Mouse (Mus musculus): ENCODE data around the gene Tmem120a. TPM values are rescaled to one million over a fixed set of nuclear protein-coding genes. Genes with fewer than 3 reads are reported as not detected.

Tmem120a gene
- polyA plus RNA-seq, 1 experiment from 2014 or later, result 76.8 TPM

GRCm38 (mm10) chr5:135736544-135736943 is 7.7 kb downstream of the Tmem120a start:
- 96% methylated on average over 16 of the region's 16 CpGs for WGBS
- no peaks in the 10 kb centered on the region for H3K27me3 ChIP-seq (ENCODE audit: control insufficient read depth, insufficient read depth, low read length)
- no peaks in the 10 kb centered on the region for H3K4me1 ChIP-seq (ENCODE audit: control insufficient read depth, insufficient read depth, low read length)
- no peak for DNase-seq
- H3K9me3 ChIP-seq (ENCODE audit: control insufficient read depth, low read length), result no peaks in the 10 kb centered on the region
- H3K9ac ChIP-seq (replicated peaks; ENCODE audit: low read length), result no peak overlapping the region
- H3K4me3 ChIP-seq (replicated peaks; ENCODE audit: low read depth, low read length), result no peak overlapping the region
- no peak overlapping the region for H3K4me2 ChIP-seq (ENCODE audit: low read length)
- no peak overlapping the region for H3K27ac ChIP-seq (replicated peaks; ENCODE audit: low read depth, low read length)
- peaks cover 85% of the 10 kb centered on the region for H3K36me3 ChIP-seq (ENCODE audit: control insufficient read depth, insufficient read depth, low read length)
- ATAC-seq (ENCODE audit: low FRiP score, low TSS enrichment), result no peak

DNA sequence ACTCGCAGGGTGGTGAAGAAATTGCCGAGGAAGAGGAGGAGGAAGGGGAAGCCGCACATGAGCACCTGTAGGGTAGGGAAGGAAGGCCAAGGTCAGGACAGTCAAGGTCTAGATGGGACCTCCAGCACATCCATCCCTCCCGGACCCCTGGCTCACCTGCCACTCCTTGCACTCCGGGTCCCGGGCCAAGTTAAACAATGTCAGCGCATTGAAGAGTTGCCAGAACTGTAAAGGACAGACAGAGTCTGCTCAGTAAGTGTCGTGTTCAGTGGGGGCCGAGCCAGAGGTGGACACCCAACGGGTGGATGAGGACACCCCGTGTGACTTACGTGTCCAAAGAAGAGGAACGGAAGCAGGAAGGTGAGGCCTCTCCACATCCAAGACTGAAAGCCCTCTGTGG is 8.5 kb downstream of the Tmem120a start:
- WGBS, result 94% methylated on average over 13 of the region's 13 CpGs

GRCm38 (mm10) chr5:135734057-135734680 is 10.1 kb downstream of the Tmem120a start:
- DNase-seq, result no peak
- no peak overlapping the region for H3K4me3 ChIP-seq (replicated peaks; ENCODE audit: low read depth, low read length)
- no peak overlapping the region for H3K4me2 ChIP-seq (ENCODE audit: low read length)
- H3K9me3 ChIP-seq (ENCODE audit: control insufficient read depth, low read length), result no peaks in the 10 kb centered on the region
- H3K36me3 ChIP-seq (ENCODE audit: control insufficient read depth, insufficient read depth, low read length), result peaks cover 93% of the 10 kb centered on the region
- no peak for ATAC-seq (ENCODE audit: low FRiP score, low TSS enrichment)
- no peak overlapping the region for H3K27ac ChIP-seq (replicated peaks; ENCODE audit: low read depth, low read length)
- H3K27me3 ChIP-seq (ENCODE audit: control insufficient read depth, insufficient read depth, low read length), result no peaks in the 10 kb centered on the region
- H3K4me1 ChIP-seq (ENCODE audit: control insufficient read depth, insufficient read depth, low read length), result no peaks in the 10 kb centered on the region
- H3K9ac ChIP-seq (replicated peaks; ENCODE audit: low read length), result no peak overlapping the region
- 94% methylated on average over 42 of the region's 42 CpGs for WGBS

More for the DNA sequence above, 8.5 kb downstream of the Tmem120a start:
- Histone ChIP-seq H3K27ac (replicated peaks; ENCODE audit: low read depth, low read length) (no peak overlapping the region), H3K4me2 (ENCODE audit: low read length) (no peak overlapping the region), H3K36me3 (ENCODE audit: control insufficient read depth, insufficient read depth, low read length) (peaks cover 85% of the 10 kb centered on the region), H3K4me3 (replicated peaks; ENCODE audit: low read depth, low read length) (no peak overlapping the region), H3K27me3 (ENCODE audit: control insufficient read depth, insufficient read depth, low read length) (no peaks in the 10 kb centered on the region), H3K4me1 (ENCODE audit: control insufficient read depth, insufficient read depth, low read length) (no peaks in the 10 kb centered on the region), H3K9ac (replicated peaks; ENCODE audit: low read length) (no peak overlapping the region), H3K9me3 (ENCODE audit: control insufficient read depth, low read length) (no peaks in the 10 kb centered on the region)
- ATAC-seq (ENCODE audit: low FRiP score, low TSS enrichment), result no peak
- no peak for DNase-seq

DNA sequence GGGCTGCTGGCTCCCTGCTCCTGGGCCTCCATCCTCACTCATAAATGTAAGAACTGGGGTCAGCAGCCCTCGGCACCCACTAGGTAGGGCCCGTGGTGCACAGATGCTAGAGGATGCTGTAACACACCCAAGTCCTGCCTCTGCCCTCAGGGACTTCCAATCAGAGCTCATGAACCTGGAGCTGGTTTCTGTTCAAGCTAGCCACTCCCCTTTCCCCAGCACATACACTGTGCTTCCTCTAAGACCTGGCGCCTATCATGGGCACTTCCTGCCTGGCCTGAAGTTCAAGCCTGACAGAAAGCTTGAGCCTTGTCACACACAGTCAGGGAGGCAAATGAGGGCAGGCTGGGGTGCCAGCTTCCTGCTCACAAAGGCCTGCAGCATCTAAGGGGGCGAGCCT is 11.2 kb downstream of the Tmem120a start:
- Histone ChIP-seq H3K27me3 (ENCODE audit: control insufficient read depth, insufficient read depth, low read length) (no peaks in the 10 kb centered on the region), H3K4me3 (replicated peaks; ENCODE audit: low read depth, low read length) (no peak overlapping the region), H3K4me2 (ENCODE audit: low read length) (no peak overlapping the region), H3K4me1 (ENCODE audit: control insufficient read depth, insufficient read depth, low read length) (no peaks in the 10 kb centered on the region), H3K36me3 (ENCODE audit: control insufficient read depth, insufficient read depth, low read length) (peaks cover 98% of the 10 kb centered on the region), H3K9me3 (ENCODE audit: control insufficient read depth, low read length) (no peaks in the 10 kb centered on the region), H3K27ac (replicated peaks; ENCODE audit: low read depth, low read length) (no peak overlapping the region), H3K9ac (replicated peaks; ENCODE audit: low read length) (no peak overlapping the region)
- WGBS, result 91% methylated on average over 4 of the region's 4 CpGs
- DNase-seq, result no peak
- no peak for ATAC-seq (ENCODE audit: low FRiP score, low TSS enrichment)

- Histone ChIP-seq H3K9me3 (ENCODE audit: control insufficient read depth, low read length) (no peaks in the 10 kb centered on the region), H3K27ac (replicated peaks; ENCODE audit: low read depth, low read length) (no peak overlapping the region), H3K4me3 (replicated peaks; ENCODE audit: low read depth, low read length) (no peak overlapping the region), H3K27me3 (ENCODE audit: control insufficient read depth, insufficient read depth, low read length) (no peaks in the 10 kb centered on the region), H3K4me2 (ENCODE audit: low read length) (no peak overlapping the region), H3K4me1 (ENCODE audit: control insufficient read depth, insufficient read depth, low read length) (peaks cover 8% of the 10 kb centered on the region), H3K9ac (replicated peaks; ENCODE audit: low read length) (no peak overlapping the region), H3K36me3 (ENCODE audit: control insufficient read depth, insufficient read depth, low read length) (peaks cover 81% of the 10 kb centered on the region)
- DNase-seq, result no peak
- ATAC-seq (ENCODE audit: low FRiP score, low TSS enrichment), result no peak
- WGBS, result 93% methylated on average over 16 of the region's 16 CpGs
Observed at GRCm38 (mm10) chr5:135731322-135731721, 12.9 kb downstream of the Tmem120a start.

DNA sequence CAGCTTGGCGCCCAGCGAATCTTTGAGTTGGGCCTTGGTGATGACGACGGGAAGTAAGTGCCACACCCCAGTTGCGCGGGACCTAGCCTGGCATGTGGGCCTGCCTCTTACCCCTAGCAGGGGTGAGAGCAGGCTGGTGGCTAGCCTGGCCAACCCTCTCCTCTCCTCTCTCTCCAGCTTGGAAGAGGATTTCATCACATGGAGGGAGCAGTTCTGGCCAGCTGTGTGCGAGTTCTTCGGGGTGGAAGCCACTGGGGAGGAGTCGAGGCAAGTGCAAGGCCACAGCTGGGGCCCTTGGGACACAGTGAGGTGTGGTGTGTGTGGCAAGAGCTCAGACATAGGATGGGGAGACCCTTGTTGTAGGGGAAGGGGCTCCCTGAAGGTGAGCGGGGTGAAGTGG is 13.3 kb downstream of the Tmem120a start:
- 98% methylated on average over 10 of the region's 10 CpGs for WGBS
- Histone ChIP-seq H3K4me1 (ENCODE audit: control insufficient read depth, insufficient read depth, low read length) (peaks cover 13% of the 10 kb centered on the region), H3K27ac (replicated peaks; ENCODE audit: low read depth, low read length) (no peak overlapping the region), H3K4me3 (replicated peaks; ENCODE audit: low read depth, low read length) (no peak overlapping the region), H3K9me3 (ENCODE audit: control insufficient read depth, low read length) (no peaks in the 10 kb centered on the region), H3K36me3 (ENCODE audit: control insufficient read depth, insufficient read depth, low read length) (peaks cover 77% of the 10 kb centered on the region), H3K27me3 (ENCODE audit: control insufficient read depth, insufficient read depth, low read length) (no peaks in the 10 kb centered on the region), H3K9ac (replicated peaks; ENCODE audit: low read length) (no peak overlapping the region), H3K4me2 (ENCODE audit: low read length) (no peak overlapping the region)
- ATAC-seq (ENCODE audit: low FRiP score, low TSS enrichment), result no peak
- no peak for DNase-seq

GRCm38 (mm10) chr5:135730278-135730677 is 14.0 kb downstream of the Tmem120a start:
- DNase-seq, result no peak
- Histone ChIP-seq H3K9me3 (ENCODE audit: control insufficient read depth, low read length) (no peaks in the 10 kb centered on the region), H3K4me3 (replicated peaks; ENCODE audit: low read depth, low read length) (no peak overlapping the region), H3K4me1 (ENCODE audit: control insufficient read depth, insufficient read depth, low read length) (peaks cover 19% of the 10 kb centered on the region), H3K9ac (replicated peaks; ENCODE audit: low read length) (no peak overlapping the region), H3K27me3 (ENCODE audit: control insufficient read depth, insufficient read depth, low read length) (no peaks in the 10 kb centered on the region), H3K27ac (replicated peaks; ENCODE audit: low read depth, low read length) (no peak overlapping the region), H3K36me3 (ENCODE audit: control insufficient read depth, insufficient read depth, low read length) (peaks cover 70% of the 10 kb centered on the region), H3K4me2 (ENCODE audit: low read length) (no peak overlapping the region)
- no peak for ATAC-seq (ENCODE audit: low FRiP score, low TSS enrichment)
- 96% methylated on average over 10 of the region's 10 CpGs for WGBS

DNA sequence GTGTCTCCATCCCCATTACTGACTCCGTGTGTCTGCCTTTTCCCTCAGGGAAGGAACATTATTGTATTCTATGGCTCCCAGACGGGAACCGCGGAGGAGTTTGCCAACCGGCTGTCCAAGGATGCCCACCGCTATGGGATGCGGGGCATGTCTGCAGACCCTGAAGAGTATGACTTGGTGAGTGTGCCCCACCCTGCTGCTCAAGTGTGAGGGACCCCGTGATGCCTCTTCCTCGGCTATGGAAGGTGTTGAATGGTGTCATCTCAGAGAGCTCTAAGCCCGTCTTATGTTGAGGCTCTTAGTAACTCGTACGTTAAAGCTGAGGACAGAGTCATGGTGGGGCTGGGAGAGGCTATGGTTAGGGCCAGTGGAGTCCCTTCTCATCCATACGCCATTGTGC is 14.9 kb downstream of the Tmem120a start:
- Histone ChIP-seq H3K9me3 (ENCODE audit: control insufficient read depth, low read length) (no peaks in the 10 kb centered on the region), H3K4me3 (replicated peaks; ENCODE audit: low read depth, low read length) (no peak overlapping the region), H3K27ac (replicated peaks; ENCODE audit: low read depth, low read length) (no peak overlapping the region), H3K27me3 (ENCODE audit: control insufficient read depth, insufficient read depth, low read length) (no peaks in the 10 kb centered on the region), H3K36me3 (ENCODE audit: control insufficient read depth, insufficient read depth, low read length) (peaks cover 61% of the 10 kb centered on the region), H3K4me2 (ENCODE audit: low read length) (no peak overlapping the region), H3K4me1 (ENCODE audit: control insufficient read depth, insufficient read depth, low read length) (peaks cover 28% of the 10 kb centered on the region), H3K9ac (replicated peaks; ENCODE audit: low read length) (no peak overlapping the region)
- WGBS, result 94% methylated on average over 13 of the region's 13 CpGs
- ATAC-seq (ENCODE audit: low FRiP score, low TSS enrichment), result no peak
- no peak for DNase-seq

DNA sequence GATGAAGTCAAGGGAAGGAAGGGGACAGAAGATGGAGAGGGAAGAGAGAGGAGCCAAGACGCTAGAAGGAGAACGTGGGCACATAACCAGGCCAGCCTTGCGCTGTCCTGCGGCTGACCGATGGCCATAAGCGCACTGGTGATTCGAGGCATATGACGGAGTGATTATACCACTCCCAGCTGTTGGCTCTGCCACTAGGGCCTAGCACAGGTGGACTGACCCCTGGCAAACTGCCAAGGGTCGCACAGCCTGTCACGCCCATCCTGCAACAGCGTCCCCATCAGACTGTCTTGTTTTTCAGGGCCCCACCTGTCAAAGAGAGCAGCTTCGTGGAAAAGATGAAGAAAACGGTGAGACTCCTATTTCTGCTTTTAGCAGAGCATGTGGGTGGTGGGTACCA is 15.9 kb downstream of the Tmem120a start:
- Histone ChIP-seq H3K36me3 (ENCODE audit: control insufficient read depth, insufficient read depth, low read length) (peaks cover 51% of the 10 kb centered on the region), H3K27ac (replicated peaks; ENCODE audit: low read depth, low read length) (no peak overlapping the region), H3K4me3 (replicated peaks; ENCODE audit: low read depth, low read length) (no peak overlapping the region), H3K4me1 (ENCODE audit: control insufficient read depth, insufficient read depth, low read length) (peaks cover 32% of the 10 kb centered on the region), H3K9me3 (ENCODE audit: control insufficient read depth, low read length) (no peaks in the 10 kb centered on the region), H3K27me3 (ENCODE audit: control insufficient read depth, insufficient read depth, low read length) (no peaks in the 10 kb centered on the region), H3K9ac (replicated peaks; ENCODE audit: low read length) (no peak overlapping the region), H3K4me2 (ENCODE audit: low read length) (no peak overlapping the region)
- ATAC-seq (ENCODE audit: low FRiP score, low TSS enrichment), result no peak
- 95% methylated on average over 13 of the region's 13 CpGs for WGBS
- DNase-seq, result no peak
